Comparison of ENCODE assay signal across 8 mouse cellular contexts in the genomic region with DNA sequence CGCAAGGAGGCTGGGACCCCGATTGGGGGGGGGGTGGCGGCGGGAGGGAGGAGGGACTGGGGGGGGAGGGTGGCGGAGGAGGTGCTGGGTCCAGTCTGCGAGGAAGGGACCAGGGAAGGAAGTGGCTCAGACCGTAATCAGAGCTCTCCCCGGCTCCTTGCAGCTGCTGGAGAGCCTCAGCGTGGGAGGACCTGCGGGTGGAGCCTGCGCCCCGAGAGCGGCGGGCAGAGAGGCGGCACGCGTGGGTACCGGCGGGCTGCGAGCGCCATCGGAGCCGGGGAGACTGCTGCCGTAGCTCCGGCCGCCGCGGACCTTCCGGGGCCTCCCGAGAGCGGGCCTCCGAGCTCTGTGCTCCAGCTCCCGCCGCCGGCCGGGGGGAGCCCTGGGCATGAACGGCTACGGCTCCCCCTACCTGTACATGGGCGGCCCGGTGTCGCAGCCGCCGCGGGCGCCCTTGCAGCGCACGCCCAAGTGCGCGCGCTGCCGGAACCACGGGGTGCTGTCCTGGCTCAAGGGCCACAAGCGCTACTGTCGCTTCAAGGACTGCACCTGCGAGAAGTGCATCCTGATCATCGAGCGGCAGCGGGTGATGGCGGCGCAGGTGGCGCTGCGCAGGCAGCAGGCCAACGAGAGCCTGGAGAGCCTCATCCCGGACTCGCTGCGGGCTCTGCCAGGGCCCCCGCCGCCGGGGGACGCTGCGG. TPM values are rescaled to one million over a fixed set of nuclear protein-coding genes. Genes with fewer than 3 reads are reported as not detected.
DNase-seq lines count a peak whose midpoint lies in the region; ATAC-seq and TF ChIP-seq lines count a peak whose summit lies in the region.

No protein-coding gene starts in this region.

- H3K4me3 ChIP-seq in intestine, postnatal 0 days (ENCODE audit: low read depth, low read length), result peak overlapping the region; percentile 40

- no peak for TF ChIP-seq CTCF in intestine, postnatal 0 days (IDR thresholded peaks at IDR 0.05; ENCODE audit: low read depth)

- H3K27me3 ChIP-seq in intestine, postnatal 0 days (replicated peaks; ENCODE audit: control insufficient read depth, insufficient read depth, low read length), result peaks cover 98% of the 10 kb centered on the region

- no peak overlapping the region for H3K27ac ChIP-seq in intestine, postnatal 0 days (ENCODE audit: low read depth, low read length)

- no peaks in the 10 kb centered on the region for H3K4me1 ChIP-seq in intestine, postnatal 0 days (replicated peaks; ENCODE audit: control insufficient read depth, insufficient read depth, low read length)

- under 1% methylated on average over 56 of the region's 71 CpGs for WGBS in intestine, postnatal 0 days

- H3K9me3 ChIP-seq in intestine, postnatal 0 days (ENCODE audit: control insufficient read depth), result no peaks in the 10 kb centered on the region

- ATAC-seq in intestine, postnatal 0 days, result peak; percentile 52
- no peak for ATAC-seq in megakaryocyte-erythroid progenitor cell, adult 5-6 weeks (replicated peaks; ENCODE audit: low FRiP score, low TSS enrichment, poor library complexity, severe bottlenecking)

- no peaks in the 10 kb centered on the region for H3K36me3 ChIP-seq in intestine, postnatal 0 days (ENCODE audit: control insufficient read depth, insufficient read depth)

- peak overlapping the region; percentile 68 for H3K4me2 ChIP-seq in intestine, postnatal 0 days (replicated peaks; ENCODE audit: low read depth)

- DNase-seq in cerebellum, adult 9-11 months, result peak; percentile 11
- DNase-seq in cerebellum, adult 11-12 months, result no peak
- DNase-seq in spleen, adult 18-20 months, result peak; percentile 32 to 38
- DNase-seq in spleen, adult 12 weeks (ENCODE audit: low spot score), result no peak
- peak; percentile 67 for DNase-seq in neural tube, embryonic 10.5 days (ENCODE audit: extremely low spot score, low spot score)
- DNase-seq in c-Kit-positive CD71-positive TER-119-positive erythroid progenitor cells, embryonic 14.5 days (ENCODE audit: low spot score), result no peak

- H3K9ac ChIP-seq in intestine, postnatal 0 days (ENCODE audit: low read depth, low read length), result no peak overlapping the region

RNA-seq across cellular contexts. Expression of a gene that starts 0.5 kb away (rescaled TPM):
- 0.08 TPM in 1 of 2 replicates, not detected in the other for polyA plus RNA-seq in intestine, postnatal 0 days (2015; fragmentation: Nextera tagmentation; extraction: Ambion mirVana)
- not detected in 2 replicates for total RNA-seq in megakaryocyte-erythroid progenitor cell, adult 5-6 weeks (2014; fragmentation: Nextera tagmentation)
- total RNA-seq in megakaryocyte-erythroid progenitor cell, adult 5-6 weeks (2017), result not detected in 2 replicates

Comparison
In these comparisons a context has a peak if more than half of its experiments do, and no peak if none do; other contexts are left out.
1. DNase-seq: peak in cerebellum, adult 9-11 months (single experiment), spleen, adult 18-20 months (2 of 2) and neural tube, embryonic 10.5 days (single experiment); none in cerebellum, adult 11-12 months (single experiment), spleen, adult 12 weeks (single experiment) and c-Kit-positive CD71-positive TER-119-positive erythroid progenitor cells, embryonic 14.5 days (single experiment).